Mouse (Mus musculus): ENCODE measurements at regions not wholly inside any gene's neighbourhood (a gene's known extent, or its start where the extent isn't known, plus 50 kb on each side); places are given as distances from the start of the nearest gene placed in this dataset.

DNA sequence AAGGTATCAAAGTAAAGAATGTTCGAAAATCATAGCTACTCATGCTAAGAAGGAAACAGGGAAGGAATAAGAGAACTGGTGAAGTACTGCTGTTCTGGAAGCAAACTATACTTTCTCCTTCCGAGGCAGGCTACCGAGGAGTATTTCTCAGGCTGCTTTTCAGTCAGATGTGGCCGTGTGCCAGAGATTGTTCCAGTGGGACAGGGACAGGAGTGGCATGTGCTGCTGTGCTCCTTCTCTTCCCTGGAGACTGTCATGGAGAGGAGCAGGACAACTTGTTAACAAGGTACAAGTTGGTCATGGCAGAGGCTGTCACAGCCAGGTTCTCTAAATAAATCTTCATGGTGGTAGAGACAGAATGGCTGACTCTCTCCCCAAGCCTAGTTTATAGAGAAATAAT, 2914.1 kb upstream of the Gm7489 start:
- TF ChIP-seq EP300 (IDR thresholded peaks at IDR 0.05; ENCODE audit: insufficient read depth, low read depth, low read length), result no peak

GRCm38 (mm10) chr15:50972593-50972992, 2912.1 kb upstream of the Gm7489 start:
- H3K36me3 ChIP-seq (ENCODE audit: control insufficient read depth, insufficient read depth, low read length, poor library complexity, severe bottlenecking), result no peaks in the 10 kb centered on the region
- no peak overlapping the region for H3K4me3 ChIP-seq (ENCODE audit: low read depth, low read length)

More for the DNA sequence above, 2914.1 kb upstream of the Gm7489 start:
- Histone ChIP-seq H3K4me3 (ENCODE audit: low read depth, low read length) (no peak overlapping the region), H3K9ac (ENCODE audit: low read depth, poor library complexity, severe bottlenecking) (no peak overlapping the region), H3K27ac (ENCODE audit: insufficient read depth, low read length) (no peak overlapping the region), H3K4me1 (ENCODE audit: control insufficient read depth, insufficient read depth, low read length) (no peaks in the 10 kb centered on the region), H3K9me3 (replicated peaks; ENCODE audit: control insufficient read depth, insufficient read depth, low read length, poor library complexity, severe bottlenecking) (no peaks in the 10 kb centered on the region), H3K27me3 (ENCODE audit: control insufficient read depth, insufficient read depth, low read length, poor library complexity, severe bottlenecking) (no peaks in the 10 kb centered on the region), H3K36me3 (ENCODE audit: control insufficient read depth, insufficient read depth, low read length, poor library complexity, severe bottlenecking) (no peaks in the 10 kb centered on the region)

DNA sequence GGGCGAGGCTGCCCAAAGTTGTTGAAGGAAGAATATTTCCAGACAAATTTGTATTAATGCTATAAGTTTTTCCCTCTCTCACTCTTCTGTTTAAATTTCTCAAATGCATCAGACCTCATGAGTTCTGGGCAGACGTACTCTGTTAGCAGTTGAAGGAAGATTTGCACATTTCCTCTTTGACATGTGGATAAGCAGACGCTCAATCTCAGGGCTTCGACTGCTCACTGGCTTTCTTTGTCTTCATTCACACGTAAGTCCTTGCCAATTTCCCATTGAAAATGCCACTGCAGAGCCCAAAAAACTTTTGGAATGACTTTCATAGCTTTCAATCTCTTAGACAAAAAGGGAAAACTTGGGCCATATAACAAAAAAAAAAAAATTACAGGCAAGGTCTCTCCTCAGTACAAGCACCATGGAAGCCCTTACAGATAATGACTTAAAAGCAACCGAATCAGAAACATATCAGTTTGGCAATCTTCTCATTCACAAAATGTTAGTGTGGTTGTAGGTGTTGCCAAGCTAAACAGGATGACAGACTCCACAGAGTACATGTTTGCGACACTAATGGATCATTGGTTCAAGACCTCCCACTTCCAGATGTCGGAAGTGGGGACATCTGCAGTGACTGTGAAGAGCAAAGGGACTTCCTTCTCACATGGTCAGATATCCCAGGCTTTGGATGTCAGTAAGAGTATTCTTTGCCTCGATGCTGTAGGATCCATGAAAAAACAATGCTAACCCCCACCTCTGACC, 2910.5 kb upstream of the Gm7489 start:
- Histone ChIP-seq H3K36me3 (ENCODE audit: control insufficient read depth, insufficient read depth, low read length, poor library complexity, severe bottlenecking) (no peaks in the 10 kb centered on the region), H3K9me3 (replicated peaks; ENCODE audit: control insufficient read depth, insufficient read depth, low read length, poor library complexity, severe bottlenecking) (no peaks in the 10 kb centered on the region), H3K4me1 (ENCODE audit: control insufficient read depth, insufficient read depth, low read length) (no peaks in the 10 kb centered on the region), H3K4me3 (ENCODE audit: low read depth, low read length) (no peak overlapping the region), H3K9ac (ENCODE audit: low read depth, poor library complexity, severe bottlenecking) (no peak overlapping the region), H3K27ac (ENCODE audit: insufficient read depth, low read length) (no peak overlapping the region), H3K27me3 (ENCODE audit: control insufficient read depth, insufficient read depth, low read length, poor library complexity, severe bottlenecking) (no peaks in the 10 kb centered on the region)
- TF ChIP-seq CTCF (IDR thresholded peaks at IDR 0.05; ENCODE audit: low read depth, low read length) (no peak), POLR2A (IDR thresholded peaks at IDR 0.05; ENCODE audit: insufficient read depth, low read length) (no peak), EP300 (IDR thresholded peaks at IDR 0.05; ENCODE audit: insufficient read depth, low read depth, low read length) (no peak)

More at GRCm38 (mm10) chr15:50972593-50972992, 2912.1 kb upstream of the Gm7489 start:
- Histone ChIP-seq H3K9me3 (replicated peaks; ENCODE audit: control insufficient read depth, insufficient read depth, low read length, poor library complexity, severe bottlenecking) (no peaks in the 10 kb centered on the region), H3K27ac (ENCODE audit: insufficient read depth, low read length) (no peak overlapping the region), H3K9ac (ENCODE audit: low read depth, poor library complexity, severe bottlenecking) (no peak overlapping the region), H3K27me3 (ENCODE audit: control insufficient read depth, insufficient read depth, low read length, poor library complexity, severe bottlenecking) (no peaks in the 10 kb centered on the region), H3K4me1 (ENCODE audit: control insufficient read depth, insufficient read depth, low read length) (no peaks in the 10 kb centered on the region)
- TF ChIP-seq EP300 (IDR thresholded peaks at IDR 0.05; ENCODE audit: insufficient read depth, low read depth, low read length) (no peak), POLR2A (IDR thresholded peaks at IDR 0.05; ENCODE audit: insufficient read depth, low read length) (no peak), CTCF (IDR thresholded peaks at IDR 0.05; ENCODE audit: low read depth, low read length) (no peak)

- H3K27ac ChIP-seq (ENCODE audit: insufficient read depth, low read length), result no peak overlapping the region
- H3K4me3 ChIP-seq (ENCODE audit: low read depth, low read length), result no peak overlapping the region
- TF ChIP-seq CTCF (IDR thresholded peaks at IDR 0.05; ENCODE audit: low read depth, low read length) (no peak), POLR2A (IDR thresholded peaks at IDR 0.05; ENCODE audit: insufficient read depth, low read length) (no peak), EP300 (IDR thresholded peaks at IDR 0.05; ENCODE audit: insufficient read depth, low read depth, low read length) (no peak)
- no peaks in the 10 kb centered on the region for H3K27me3 ChIP-seq (ENCODE audit: control insufficient read depth, insufficient read depth, low read length, poor library complexity, severe bottlenecking)
- no peak overlapping the region for H3K9ac ChIP-seq (ENCODE audit: low read depth, poor library complexity, severe bottlenecking)
- H3K36me3 ChIP-seq (ENCODE audit: control insufficient read depth, insufficient read depth, low read length, poor library complexity, severe bottlenecking), result no peaks in the 10 kb centered on the region
- H3K9me3 ChIP-seq (replicated peaks; ENCODE audit: control insufficient read depth, insufficient read depth, low read length, poor library complexity, severe bottlenecking), result no peaks in the 10 kb centered on the region
- H3K4me1 ChIP-seq (ENCODE audit: control insufficient read depth, insufficient read depth, low read length), result no peaks in the 10 kb centered on the region
These were observed 2895.2 kb upstream of the Gm7489 start for GRCm38 (mm10) chr15:50989457-50989856.

- Histone ChIP-seq H3K9ac (ENCODE audit: low read depth, poor library complexity, severe bottlenecking) (no peak overlapping the region), H3K4me1 (ENCODE audit: control insufficient read depth, insufficient read depth, low read length) (no peaks in the 10 kb centered on the region), H3K27me3 (ENCODE audit: control insufficient read depth, insufficient read depth, low read length, poor library complexity, severe bottlenecking) (no peaks in the 10 kb centered on the region; the same call in 1 of the 2 replicates), H3K9me3 (replicated peaks; ENCODE audit: control insufficient read depth, insufficient read depth, low read length, poor library complexity, severe bottlenecking) (no peaks in the 10 kb centered on the region), H3K4me3 (ENCODE audit: low read depth, low read length) (no peak overlapping the region), H3K36me3 (ENCODE audit: control insufficient read depth, insufficient read depth, low read length, poor library complexity, severe bottlenecking) (no peaks in the 10 kb centered on the region), H3K27ac (ENCODE audit: insufficient read depth, low read length) (no peak overlapping the region)
- TF ChIP-seq POLR2A (IDR thresholded peaks at IDR 0.05; ENCODE audit: insufficient read depth, low read length) (no peak), EP300 (IDR thresholded peaks at IDR 0.05; ENCODE audit: insufficient read depth, low read depth, low read length) (no peak), CTCF (IDR thresholded peaks at IDR 0.05; ENCODE audit: low read depth, low read length) (no peak)
These were observed 2893.0 kb upstream of the Gm7489 start for GRCm38 (mm10) chr15:50991667-50992066.

DNA sequence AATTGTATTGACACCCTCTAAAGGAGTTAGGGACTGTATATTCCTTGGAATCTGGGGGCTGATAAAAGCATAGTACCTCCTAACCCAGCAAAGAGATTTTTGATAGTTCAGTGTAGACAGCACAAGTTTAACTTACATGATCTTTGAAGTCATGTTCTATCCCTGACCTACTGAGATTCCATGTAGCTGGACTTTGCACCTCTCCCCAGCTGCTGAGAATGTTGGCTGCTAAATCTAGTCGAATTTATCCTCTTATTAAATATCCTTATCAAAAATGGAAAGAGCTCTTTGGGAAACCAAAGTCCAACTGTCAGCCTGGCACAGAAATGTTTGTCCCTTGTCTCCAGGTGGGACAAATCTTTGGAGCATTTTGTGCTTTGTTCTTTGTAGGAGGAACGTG, 2892.5 kb upstream of the Gm7489 start:
- H3K4me3 ChIP-seq (ENCODE audit: low read depth, low read length), result no peak overlapping the region
- H3K27me3 ChIP-seq (ENCODE audit: control insufficient read depth, insufficient read depth, low read length, poor library complexity, severe bottlenecking), result no peaks in the 10 kb centered on the region; the same call in 1 of the 2 replicates
- H3K9ac ChIP-seq (ENCODE audit: low read depth, poor library complexity, severe bottlenecking), result no peak overlapping the region
- no peaks in the 10 kb centered on the region for H3K9me3 ChIP-seq (replicated peaks; ENCODE audit: control insufficient read depth, insufficient read depth, low read length, poor library complexity, severe bottlenecking)
- H3K27ac ChIP-seq (ENCODE audit: insufficient read depth, low read length), result no peak overlapping the region
- H3K4me1 ChIP-seq (ENCODE audit: control insufficient read depth, insufficient read depth, low read length), result no peaks in the 10 kb centered on the region
- no peaks in the 10 kb centered on the region for H3K36me3 ChIP-seq (ENCODE audit: control insufficient read depth, insufficient read depth, low read length, poor library complexity, severe bottlenecking)
- TF ChIP-seq CTCF (IDR thresholded peaks at IDR 0.05; ENCODE audit: low read depth, low read length), result no peak
- no peak for TF ChIP-seq EP300 (IDR thresholded peaks at IDR 0.05; ENCODE audit: insufficient read depth, low read depth, low read length)
- TF ChIP-seq POLR2A (IDR thresholded peaks at IDR 0.05; ENCODE audit: insufficient read depth, low read length), result no peak

All from ES-Bruce4 (cell line).